Mouse (Mus musculus) gastrocnemius, postnatal 36 days (tissue): ENCODE data around the gene Dapp1. TPM values are rescaled to one million over a fixed set of nuclear protein-coding genes. Genes with fewer than 3 reads are reported as not detected.
"Not testable (repeated sequence)": the region's sequence is repeated elsewhere in the genome, so short reads cannot be mapped to it uniquely, and the experiment has no call there.

Experiments used
- DNase-seq, 2 experiments: peaks; one replicate each; pipeline ENCODE4 v3.0.0; 2022
- intact Hi-C: fragments of 180-260 bp; cut with DNase I; formaldehyde crosslinking; loops from one replicate; pipeline ENCODE4 v1.15.1; 2025
- total RNA-seq, 2 experiments: library from RNA; stranded (reverse); gene quantifications; 2 replicates each; pipeline ENCODE4 v1.2.3; 2021

Dapp1 gene
- total RNA-seq, 2 experiments from 2014 or later, result 1.2 to 1.3 TPM

GRCm38 (mm10) chr3:137992366-137992765 lies 11.0 kb upstream of the Dapp1 start:
- no peak for DNase-seq

GRCm38 (mm10) chr3:137991183-137991582 lies 9.8 kb upstream of the Dapp1 start:
- intact Hi-C loops, result loop anchor here (2.0 to 5.0 kb wide), 2 partner anchors 52 to 76 kb away; partner anchors contain the start of genes 1110002E22Rik and Gm5105
- DNase-seq, result peak; percentile 56 to 75

More at GRCm38 (mm10) chr3:137992366-137992765, 11.0 kb upstream of the Dapp1 start:
- intact Hi-C loops, result loop anchor here (2.0 to 5.0 kb wide), 2 partner anchors 75 to 152 kb away; partner anchors contain the start of genes 1110002E22Rik, Gm5105 and Mttp

GRCm38 (mm10) chr3:137989405-137989804 lies 8.1 kb upstream of the Dapp1 start:
- no peak for DNase-seq
- intact Hi-C loops, result loop anchor here (10.0 kb wide), 1 partner anchor 215 kb away; no protein-coding TSS in a partner anchor

GRCm38 (mm10) chr3:137980435-137981381 lies 637 bp downstream of the Dapp1 start:
- DNase-seq, result no peak
- intact Hi-C loops, result loop anchor here (5.0 to 10.0 kb wide), 2 partner anchors 33 to 206 kb away; no protein-coding TSS in a partner anchor

- DNase-seq, result no peak
- intact Hi-C loops, result no loop called here
These were observed 3.1 kb downstream of the Dapp1 start for GRCm38 (mm10) chr3:137978233-137978632.

GRCm38 (mm10) chr3:137977629-137978041 lies 3.7 kb downstream of the Dapp1 start:
- no peak for DNase-seq
- intact Hi-C loops, result no loop called here

GRCm38 (mm10) chr3:137976943-137977628 lies 4.3 kb downstream of the Dapp1 start:
- intact Hi-C loops, result no loop called here
- DNase-seq, result no peak

- intact Hi-C loops, result no loop called here
- DNase-seq, result no peak
These were observed 5.4 kb downstream of the Dapp1 start for GRCm38 (mm10) chr3:137975856-137976423.

- intact Hi-C loops, result no loop called here
- no peak for DNase-seq
These were observed 5.9 kb downstream of the Dapp1 start for GRCm38 (mm10) chr3:137975435-137975834.

- no peak for DNase-seq
- intact Hi-C loops, result no loop called here
These were observed 7.0 kb downstream of the Dapp1 start for GRCm38 (mm10) chr3:137974306-137974705.

GRCm38 (mm10) chr3:137972989-137973388 lies 8.4 kb downstream of the Dapp1 start:
- intact Hi-C loops, result no loop called here
- no peak for DNase-seq

- intact Hi-C loops, result no loop called here
- DNase-seq, result no peak
These were observed 9.1 kb downstream of the Dapp1 start for GRCm38 (mm10) chr3:137972224-137972623.

- no peak for DNase-seq
- intact Hi-C loops, result no loop called here
These were observed 11.4 kb downstream of the Dapp1 start for GRCm38 (mm10) chr3:137969951-137970350.

GRCm38 (mm10) chr3:137968820-137969486 lies 12.4 kb downstream of the Dapp1 start:
- intact Hi-C loops, result no loop called here
- DNase-seq, result no peak

GRCm38 (mm10) chr3:137968105-137968819 lies 13.1 kb downstream of the Dapp1 start:
- intact Hi-C loops, result no loop called here

GRCm38 (mm10) chr3:137964014-137964413 lies 17.3 kb downstream of the Dapp1 start:
- DNase-seq, intact Hi-C loops: not testable (repeated sequence)

More at GRCm38 (mm10) chr3:137968105-137968819, 13.1 kb downstream of the Dapp1 start:
- no peak for DNase-seq

- no peak for DNase-seq
- intact Hi-C loops, result no loop called here
These were observed 17.8 kb downstream of the Dapp1 start for GRCm38 (mm10) chr3:137963508-137963907.

GRCm38 (mm10) chr3:137961736-137962385 lies 19.5 kb downstream of the Dapp1 start:
- intact Hi-C loops, result no loop called here
- DNase-seq, result no peak

GRCm38 (mm10) chr3:137959456-137959855 lies 21.9 kb downstream of the Dapp1 start:
- intact Hi-C loops, result no loop called here

More at GRCm38 (mm10) chr3:137959456-137959855, 21.9 kb downstream of the Dapp1 start:
- no peak for DNase-seq
